Mouse (Mus musculus) ovary, postnatal 10 days (tissue): Measurements from ENCODE around the gene Ttyh3.

Experiments
- DNase-seq: peaks from one replicate; pipeline ENCODE4 v3.0.0; 2022; ENCODE audit warnings: low spot score

The Ttyh3 gene

DNA sequence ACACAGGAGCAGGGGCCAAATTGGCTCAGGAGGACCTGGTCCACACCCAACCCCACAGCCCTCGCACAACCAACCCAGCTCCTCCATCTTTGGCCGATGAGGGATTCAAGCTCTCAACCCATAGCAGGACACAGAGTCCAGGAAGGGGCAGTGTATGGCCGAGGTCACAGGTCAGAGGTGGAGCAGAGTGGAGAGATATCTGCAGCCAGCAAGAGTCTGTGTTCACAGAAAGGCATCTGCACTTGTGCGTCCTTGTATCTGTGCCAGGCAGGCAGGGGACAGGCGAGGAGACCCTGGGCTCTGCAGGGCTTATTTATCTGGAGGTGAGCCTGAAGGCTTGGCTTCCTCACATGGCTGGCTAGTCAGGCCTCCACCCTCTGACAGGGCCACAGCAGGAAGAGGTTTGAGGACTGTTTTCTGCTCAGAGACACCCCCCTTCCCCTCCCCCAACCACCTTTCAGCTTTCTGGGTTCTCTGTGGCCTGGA is 73.4 kb downstream of the Ttyh3 start:
- no peak for DNase-seq

DNA sequence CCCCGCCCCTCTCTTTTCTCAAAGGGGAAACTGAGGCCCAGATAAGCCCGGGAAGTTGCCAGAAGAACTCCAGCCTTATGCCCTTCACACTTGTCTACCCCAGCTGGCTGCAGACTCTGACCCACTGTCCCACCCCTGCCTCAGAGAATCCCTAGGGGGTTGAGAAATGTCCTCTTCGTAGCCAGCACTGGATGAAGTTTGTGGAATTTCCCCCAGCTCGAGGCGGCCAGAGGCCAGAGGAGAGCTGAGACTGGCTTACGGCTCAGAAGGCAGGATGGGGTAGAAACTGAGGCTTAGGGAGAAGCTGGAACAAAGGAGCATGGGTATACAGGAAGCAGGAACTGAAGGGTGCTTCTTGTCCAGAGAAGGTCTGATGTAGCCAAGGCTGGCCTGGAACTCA is 76.2 kb downstream of the Ttyh3 start:
- no peak for DNase-seq

DNA sequence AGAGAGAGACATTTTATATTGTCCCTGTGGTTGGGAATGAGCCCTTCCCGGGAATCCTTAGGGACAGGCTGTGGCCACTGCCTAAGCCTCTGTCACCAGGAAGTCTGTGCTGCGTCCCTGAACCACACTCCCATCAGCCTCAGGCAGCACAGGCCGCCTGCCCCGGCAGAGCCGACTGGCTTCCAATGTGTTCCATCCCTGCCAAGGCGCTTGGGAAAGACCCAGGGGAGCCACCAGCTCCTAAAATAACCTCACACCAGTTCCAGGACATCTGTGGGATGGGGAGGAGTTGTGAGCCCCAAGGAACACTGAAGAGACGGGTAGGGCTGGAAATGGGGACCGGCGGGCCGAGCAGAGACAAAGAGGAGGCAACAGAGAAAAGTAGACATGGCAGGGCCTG is 77.2 kb downstream of the Ttyh3 start:
- DNase-seq = no peak

DNA sequence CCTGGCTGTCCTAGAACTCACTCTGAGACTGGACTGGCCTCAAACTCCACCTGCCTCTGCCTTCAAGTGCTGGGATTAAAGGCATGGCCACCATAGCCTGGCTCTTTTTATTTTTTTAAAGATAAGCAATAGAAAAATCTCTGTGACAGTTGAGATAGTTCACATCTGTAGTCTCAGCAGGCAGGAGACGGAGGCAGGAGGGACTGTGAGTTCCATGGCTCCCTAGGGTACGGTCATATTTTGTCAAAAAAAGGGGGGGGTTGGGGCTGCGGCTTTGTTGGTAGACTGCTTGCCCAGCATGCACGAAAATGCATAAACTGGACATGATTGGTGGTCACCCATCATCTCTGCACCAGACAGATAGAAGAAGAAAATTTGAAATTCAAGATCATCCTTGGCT is 77.6 kb downstream of the Ttyh3 start:
- DNase-seq = no peak
